Mouse (Mus musculus) neutrophil, adult 65 days (primary cell): ENCODE data around the gene Slc7a8. TPM values are rescaled to one million over a fixed set of nuclear protein-coding genes. Genes with fewer than 3 reads are reported as not detected.

ENCODE experiments used
- total RNA-seq: library from RNA; stranded (reverse); gene quantifications from 2 replicates; pipeline ENCODE4 v1.2.4, GENCODE M21; 2023

Gene Slc7a8
- 2.7 and 3.4 TPM in 2 replicates for total RNA-seq

DNA sequence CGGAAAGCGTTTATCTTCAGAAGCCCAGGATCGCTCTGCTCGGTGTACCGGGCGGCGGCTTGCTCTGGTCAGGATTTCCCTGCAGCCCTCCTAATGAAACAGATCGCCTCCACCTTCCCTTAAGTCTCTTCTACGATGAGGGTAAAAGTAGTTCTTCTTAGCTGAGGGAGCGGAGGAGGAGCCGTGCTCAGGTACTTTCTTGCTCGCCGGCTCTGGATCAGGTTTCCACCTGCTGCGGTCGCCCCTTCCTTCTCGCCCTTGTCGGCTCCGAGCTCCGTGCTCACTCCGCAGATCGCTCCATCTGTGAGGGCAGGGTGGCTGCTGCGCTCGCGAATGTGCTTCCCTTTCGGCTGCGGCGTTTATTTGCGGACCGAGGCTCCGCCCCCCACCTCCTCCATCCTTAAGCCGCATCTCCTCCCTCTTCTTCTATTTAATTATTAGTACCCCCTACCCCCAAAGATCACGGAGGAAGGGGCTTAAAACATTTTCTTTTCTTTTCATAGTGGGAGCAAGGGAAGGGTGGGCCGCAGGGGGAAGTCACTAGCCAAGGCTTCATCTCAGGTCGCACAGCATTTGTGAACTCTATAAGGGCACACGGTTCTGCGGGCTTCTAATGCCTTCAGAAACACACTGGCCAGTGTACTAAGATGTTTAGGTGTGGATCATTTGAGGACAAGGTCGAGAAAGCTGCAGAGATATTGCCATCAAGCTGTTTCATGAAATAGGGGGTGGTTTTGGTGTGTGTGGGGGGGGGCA lies at the start of gene Slc7a8:
Gene Slc7a8, minus strand, starts transcription at position 337 of the 756 bp plus-strand sequence.

DNA sequence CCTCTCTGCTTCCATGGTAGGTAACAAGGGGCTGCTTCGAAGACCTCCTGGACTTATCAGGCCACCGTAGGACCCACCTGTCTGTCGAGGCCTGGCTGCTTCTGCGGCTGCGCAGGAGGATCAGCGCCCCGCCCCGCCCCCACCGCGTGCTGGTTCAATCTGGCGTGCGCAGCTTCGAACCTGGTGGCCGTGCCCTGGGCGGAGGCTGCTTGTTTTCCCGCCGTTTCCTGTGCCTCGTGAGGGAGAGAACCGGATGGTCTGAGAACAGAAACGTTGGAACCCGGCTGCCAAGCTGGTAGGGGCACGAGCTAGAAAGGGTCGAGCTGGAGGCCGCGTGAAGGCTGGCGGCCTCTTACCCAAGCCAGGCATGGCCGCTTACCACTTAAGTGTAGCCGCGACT lies 32.2 kb upstream of the Slc7a8 start, which contains the start of gene Rnf212b:
Gene Rnf212b, plus strand, starts transcription at position 151 of the 400 bp plus-strand sequence.

DNA sequence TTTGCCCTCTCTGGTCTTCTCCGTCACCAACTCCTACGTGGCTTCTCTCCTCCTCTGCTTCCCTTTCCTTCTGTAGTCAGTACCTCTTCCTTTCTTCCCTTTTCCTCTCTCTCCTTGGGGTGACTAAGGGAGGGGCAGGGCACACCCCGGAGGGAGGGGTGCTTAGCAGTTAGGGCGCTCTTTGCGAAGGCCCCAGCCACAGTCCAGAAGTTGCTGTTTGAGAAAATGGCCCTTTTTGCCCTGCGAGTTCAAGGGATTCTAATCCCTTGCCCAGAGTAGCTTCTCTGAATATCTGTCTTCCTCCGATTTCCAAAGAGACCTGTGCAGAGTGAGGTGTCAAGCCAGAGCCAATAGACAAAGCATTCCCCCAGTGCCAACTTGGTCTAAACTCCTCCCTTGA lies 69.7 kb downstream of the Slc7a8 start, which contains the start of gene Cebpe:
Gene Cebpe, minus strand, starts transcription at position 101 of the 400 bp plus-strand sequence.

DNA sequence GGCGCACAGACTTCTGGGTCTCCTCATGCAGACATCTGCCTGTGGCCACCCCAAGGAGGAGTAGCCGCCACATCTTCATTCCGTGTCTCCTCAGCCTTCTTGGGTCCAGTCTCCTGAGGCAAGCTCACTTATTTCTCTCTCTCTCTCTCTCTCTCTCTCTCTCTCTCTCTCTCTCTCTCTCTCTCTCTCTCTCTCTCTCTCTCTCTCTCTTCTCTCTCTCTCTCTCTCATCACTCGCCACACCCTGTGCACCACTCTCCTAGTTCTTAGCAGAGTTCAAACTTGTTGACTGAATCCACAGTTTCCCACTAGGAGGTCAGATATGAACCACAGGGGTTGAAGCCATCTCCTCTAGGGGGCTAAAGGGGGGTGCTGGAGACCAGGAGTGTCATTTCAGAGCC lies 83.0 kb downstream of the Slc7a8 start, which contains the start of gene Gm29776:
Gene Gm29776, minus strand, starts transcription at position 101 of the 400 bp plus-strand sequence.

DNA sequence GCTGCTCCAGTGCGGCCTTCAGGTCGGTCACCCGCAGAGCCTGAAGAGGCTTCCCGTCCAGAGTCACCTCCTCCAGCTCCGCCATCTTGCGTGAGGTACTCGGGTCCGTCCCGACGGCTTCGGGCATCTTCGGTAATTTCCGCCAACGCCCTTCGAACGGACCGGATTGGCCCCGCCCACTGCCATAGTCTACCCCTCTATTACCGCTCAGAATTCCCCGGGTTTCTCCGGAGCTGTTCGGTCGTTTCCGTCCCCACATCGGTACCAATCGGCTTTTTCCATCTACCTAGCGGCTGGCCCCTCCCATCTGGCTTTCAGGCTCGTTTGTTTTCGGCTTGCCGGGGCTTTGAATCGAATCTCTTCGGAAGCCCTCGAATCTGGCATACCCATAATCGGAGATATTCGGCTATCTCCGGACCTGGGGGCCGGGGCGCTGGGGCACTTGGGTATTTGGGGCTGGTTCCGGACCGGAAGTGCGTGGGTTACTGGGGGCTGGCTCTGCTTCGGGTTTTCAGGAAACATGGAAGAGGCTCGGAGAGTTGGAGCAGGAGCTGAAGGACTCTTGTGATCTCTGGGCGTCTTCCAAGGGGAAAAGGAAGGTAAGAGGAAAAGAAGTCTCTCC lies 95.1 kb downstream of the Slc7a8 start, which contains the start of gene Acin1:
Gene Acin1, minus strand, starts transcription at position 410 of the 622 bp plus-strand sequence.

DNA sequence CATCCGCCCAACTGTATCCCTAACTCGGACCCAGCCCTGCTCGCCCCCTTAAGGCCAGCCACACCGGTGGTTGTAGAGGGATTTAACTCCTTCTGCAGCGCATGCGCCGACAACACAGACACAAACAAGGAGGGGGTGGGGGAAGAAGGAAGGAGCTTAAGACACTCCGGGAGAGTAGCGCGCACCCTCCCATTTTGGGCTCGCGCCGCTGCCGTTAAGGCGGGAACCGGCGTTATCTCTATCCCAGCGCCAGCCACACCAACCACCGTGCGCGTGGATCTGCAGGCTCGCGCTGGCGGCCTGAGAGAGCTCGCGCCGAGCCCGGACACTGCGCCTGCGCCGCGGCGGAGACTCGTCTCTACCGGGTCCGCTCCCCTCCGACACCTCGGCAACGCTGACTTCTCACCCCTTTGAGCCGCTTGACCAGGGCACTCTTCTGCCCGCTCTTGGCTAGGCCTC lies 95.7 kb downstream of the Slc7a8 start, which contains the start of gene 1700123O20Rik:
Gene 1700123O20Rik, plus strand, starts transcription at position 154 of the 459 bp plus-strand sequence.

Other genes starting within 250 kb of the Slc7a8 start
- 14.4 and 22.8 TPM in 2 replicates for gene Haus4, start 227.3 kb downstream of the Slc7a8 start, total RNA-seq
- 0.25 TPM in 1 of 2 replicates, not detected in the other for gene Ajuba, start 204.4 kb downstream of the Slc7a8 start, total RNA-seq
- gene 4931414P19Rik, start 176.0 kb downstream of the Slc7a8 start, total RNA-seq: 1.2 and 4.8 TPM in 2 replicates
- gene Psmb5, start 163.9 kb downstream of the Slc7a8 start, total RNA-seq: 55.2 and 60.7 TPM in 2 replicates
- not detected in 2 replicates for gene Psmb11, start 160.5 kb downstream of the Slc7a8 start, total RNA-seq
- gene Gm17606, start 141.0 kb downstream of the Slc7a8 start, total RNA-seq: not detected in 2 replicates
- gene Cdh24, start 140.6 kb downstream of the Slc7a8 start, total RNA-seq: 1.7 and 2.3 TPM in 2 replicates
- gene 1700123O20Rik, start 95.7 kb downstream of the Slc7a8 start, total RNA-seq: 29.1 and 34.7 TPM in 2 replicates
- 250 and 327 TPM in 2 replicates for gene Acin1, start 95.0 kb downstream of the Slc7a8 start, total RNA-seq
- gene Gm29776, start 83.1 kb downstream of the Slc7a8 start, total RNA-seq: 0.25 and 0.39 TPM in 2 replicates
- 119 and 152 TPM in 2 replicates for gene Cebpe, start 69.8 kb downstream of the Slc7a8 start, total RNA-seq
- not detected in 2 replicates for gene Rnf212b, start 32.2 kb upstream of the Slc7a8 start, total RNA-seq
- 7.4 and 9.4 TPM in 2 replicates for gene Homez, start 89.0 kb upstream of the Slc7a8 start, total RNA-seq
- 1.4 and 1.8 TPM in 2 replicates for gene Ppp1r3e, start 95.6 kb upstream of the Slc7a8 start, total RNA-seq
- 5.9 and 9.7 TPM in 2 replicates for gene Bcl2l2, start 101.4 kb upstream of the Slc7a8 start, total RNA-seq
- 1.8 and 1.9 TPM in 2 replicates for gene Gm20521, start 101.5 kb upstream of the Slc7a8 start, total RNA-seq
- gene Pabpn1, start 110.6 kb upstream of the Slc7a8 start, total RNA-seq: 133 and 150 TPM in 2 replicates
- 0.32 and 0.51 TPM in 2 replicates for gene Slc22a17, start 131.2 kb upstream of the Slc7a8 start, total RNA-seq
- gene Efs, start 144.2 kb upstream of the Slc7a8 start, total RNA-seq: not detected in 2 replicates
- not detected in 2 replicates for gene Il25, start 150.7 kb upstream of the Slc7a8 start, total RNA-seq
- gene Cmtm5, start 154.3 kb upstream of the Slc7a8 start, total RNA-seq: not detected in 2 replicates
- not detected in 2 replicates for gene Myh6, start 185.0 kb upstream of the Slc7a8 start, total RNA-seq
- not detected in 2 replicates for gene Gm17428, start 195.0 kb upstream of the Slc7a8 start, total RNA-seq
- gene Myh7, start 212.7 kb upstream of the Slc7a8 start, total RNA-seq: not detected in 2 replicates
- gene Ngdn, start 233.5 kb upstream of the Slc7a8 start, total RNA-seq: 56.7 and 62.3 TPM in 2 replicates